Mouse (Mus musculus): Measurements from ENCODE around the gene Lpin2.

Gene Lpin2

GRCm38 (mm10) chr17:71203998-71204808, 21.8 kb downstream of the Lpin2 start:
- no peak for DNase-seq (ENCODE audit: low spot score in 2 of 2)

GRCm38 (mm10) chr17:71204809-71205091, 22.4 kb downstream of the Lpin2 start:
- no peak for DNase-seq (ENCODE audit: low spot score in 2 of 2)

GRCm38 (mm10) chr17:71206136-71206893, 24.0 kb downstream of the Lpin2 start:
- no peak for DNase-seq (ENCODE audit: low spot score in 2 of 2)

GRCm38 (mm10) chr17:71207268-71207667, 24.9 kb downstream of the Lpin2 start:
- no peak for DNase-seq (ENCODE audit: low spot score in 2 of 2)

- DNase-seq (ENCODE audit: low spot score in 2 of 2): no peak
Observed at GRCm38 (mm10) chr17:71208376-71208775, 26.0 kb downstream of the Lpin2 start.

GRCm38 (mm10) chr17:71208921-71209320, 26.6 kb downstream of the Lpin2 start:
- DNase-seq (ENCODE audit: low spot score in 2 of 2): no peak

GRCm38 (mm10) chr17:71209936-71210335, 27.6 kb downstream of the Lpin2 start:
- no peak for DNase-seq (ENCODE audit: low spot score in 2 of 2)

GRCm38 (mm10) chr17:71211962-71212646, 29.7 kb downstream of the Lpin2 start:
- DNase-seq (ENCODE audit: low spot score in 2 of 2): no peak

GRCm38 (mm10) chr17:71213666-71214065, 31.3 kb downstream of the Lpin2 start:
- no peak for DNase-seq (ENCODE audit: low spot score in 2 of 2)

GRCm38 (mm10) chr17:71214514-71215240, 32.3 kb downstream of the Lpin2 start:
- DNase-seq (ENCODE audit: low spot score in 2 of 2): no peak

GRCm38 (mm10) chr17:71215241-71215839, 33.0 kb downstream of the Lpin2 start:
- no peak for DNase-seq (ENCODE audit: low spot score in 2 of 2)

- DNase-seq (ENCODE audit: low spot score in 2 of 2): no peak
Observed at GRCm38 (mm10) chr17:71216263-71216662, 33.9 kb downstream of the Lpin2 start.

- DNase-seq (ENCODE audit: low spot score in 2 of 2): no peak
Observed at GRCm38 (mm10) chr17:71217111-71217685, 34.8 kb downstream of the Lpin2 start.

- DNase-seq (ENCODE audit: low spot score in 2 of 2): no peak
Observed at GRCm38 (mm10) chr17:71221383-71221782, 39.0 kb downstream of the Lpin2 start.

GRCm38 (mm10) chr17:71223676-71224075, 41.3 kb downstream of the Lpin2 start:
- DNase-seq (ENCODE audit: low spot score in 2 of 2): no peak

- peak; percentile 60 to 63 for DNase-seq (ENCODE audit: low spot score in 2 of 2)
Observed at GRCm38 (mm10) chr17:71224521-71224920, 42.2 kb downstream of the Lpin2 start.

- peak in 1 of 2 experiments; percentile 38 for DNase-seq (ENCODE audit: low spot score in 2 of 2)
Observed at GRCm38 (mm10) chr17:71225091-71225490, 42.7 kb downstream of the Lpin2 start.

GRCm38 (mm10) chr17:71227128-71227895, 45.0 kb downstream of the Lpin2 start:
- DNase-seq (ENCODE audit: low spot score in 2 of 2): no peak

GRCm38 (mm10) chr17:71228651-71229050, 46.3 kb downstream of the Lpin2 start:
- no peak for DNase-seq (ENCODE audit: low spot score in 2 of 2)

GRCm38 (mm10) chr17:71230108-71230709, 47.8 kb downstream of the Lpin2 start:
- DNase-seq (ENCODE audit: low spot score in 2 of 2): no peak
